Comparison of ENCODE assay signal across 18 mouse cellular contexts in genomic region chr1:75581936-75582624, GRCm38 (mm10). TPM values are rescaled to one million over a fixed set of nuclear protein-coding genes. Genes with fewer than 3 reads are reported as not detected.
DNase-seq lines count a peak whose midpoint lies in the region; ATAC-seq and TF ChIP-seq lines count a peak whose summit lies in the region.
"Had no signal": no experiment of that assay in that cellular context is flagged by ENCODE, and none has a peak within 500 bp of the region (broad histone marks: within the 10 kb centered on the region; RNA-seq: fewer than 3 reads in every experiment).

No protein-coding gene starts in this region.

- H3K27ac ChIP-seq in forebrain, postnatal 0 days (ENCODE audit: low read depth, low read length), result peak overlapping the region; percentile 83
- peak overlapping the region; percentile 43; the same call in 1 of the 2 replicates for H3K27ac ChIP-seq in limb, embryonic 11.5 days (replicated peaks; ENCODE audit: low read depth, low read length)
- H3K27ac ChIP-seq in gastrocnemius, adult 2 months, result no peak overlapping the region
- H3K27ac ChIP-seq: heart, embryonic 13.5 days; neural tube, embryonic 12.5 days had no signal

- no peaks in the 10 kb centered on the region for H3K36me3 ChIP-seq in forebrain, postnatal 0 days (ENCODE audit: insufficient read depth)
- H3K36me3 ChIP-seq in limb, embryonic 11.5 days (ENCODE audit: control insufficient read depth, insufficient read depth, low read length), result no peaks in the 10 kb centered on the region
- H3K36me3 ChIP-seq: G1E; heart, embryonic 13.5 days; neural tube, embryonic 12.5 days had no signal

- intact Hi-C loops in gastrocnemius, adult 2 months (cut with DNase I), result no loop called here

- ATAC-seq in frontal cortex, adult (ENCODE audit: low TSS enrichment), result 0 out of 2 replicates have a peak, but pooled peaks have one; percentile 28
- ATAC-seq in forebrain, postnatal 0 days, result peak; percentile 92
- ATAC-seq in limb, embryonic 11.5 days (ENCODE audit: insufficient number of reproducible peaks, low FRiP score, low TSS enrichment, low read depth), result no peak
- no peak for ATAC-seq in erythroblast, adult 5-6 weeks (replicated peaks; ENCODE audit: low FRiP score, poor library complexity, severe bottlenecking)
- ATAC-seq: activated CD4-positive, CD25-positive, alpha-beta regulatory T cell, adult 4 months; liver, postnatal 0 days had no signal

- 14% methylated on average over 7 of the region's 7 CpGs for WGBS in forebrain, postnatal 0 days
- WGBS in limb, embryonic 11.5 days, result 52% methylated on average over 7 of the region's 7 CpGs

- H3K27me3 ChIP-seq in forebrain, postnatal 0 days (ENCODE audit: insufficient read depth, low read length), result no peaks in the 10 kb centered on the region
- H3K27me3 ChIP-seq in limb, embryonic 11.5 days (ENCODE audit: control insufficient read depth, insufficient read depth, low read length), result no peaks in the 10 kb centered on the region
- H3K27me3 ChIP-seq: heart, embryonic 13.5 days; neural tube, embryonic 12.5 days had no signal

- no peak overlapping the region for H3K9ac ChIP-seq in forebrain, postnatal 0 days
- no peak overlapping the region for H3K9ac ChIP-seq in limb, embryonic 11.5 days (ENCODE audit: low read length)
- H3K9ac ChIP-seq: heart, embryonic 13.5 days; liver, postnatal 0 days; neural tube, embryonic 12.5 days had no signal

- no peaks in the 10 kb centered on the region for H3K9me3 ChIP-seq in forebrain, postnatal 0 days (ENCODE audit: low read length)
- H3K9me3 ChIP-seq in limb, embryonic 11.5 days (ENCODE audit: control insufficient read depth, low read length), result no peaks in the 10 kb centered on the region
- H3K9me3 ChIP-seq: G1E; heart, embryonic 13.5 days; neural tube, embryonic 12.5 days had no signal

- no peak for TF ChIP-seq POLR2A in brain, embryonic 14.5 days (IDR thresholded peaks at IDR 0.05; ENCODE audit: borderline replicate concordance, extremely low read depth, insufficient read depth, insufficient read length, poor library complexity, severe bottlenecking)

- no peak overlapping the region for H3K4me2 ChIP-seq in forebrain, postnatal 0 days (ENCODE audit: low read depth)
- no peak overlapping the region for H3K4me2 ChIP-seq in limb, embryonic 11.5 days (ENCODE audit: low read depth, severe bottlenecking)
- H3K4me2 ChIP-seq: heart, embryonic 13.5 days; neural tube, embryonic 12.5 days had no signal

- no peak for TF ChIP-seq CTCF in brain, embryonic 14.5 days (IDR thresholded peaks at IDR 0.05; ENCODE audit: borderline replicate concordance, extremely low read depth, insufficient read depth, insufficient read length)
- TF ChIP-seq CTCF in forebrain, postnatal 0 days (IDR thresholded peaks at IDR 0.05; ENCODE audit: low read depth), result no peak
- no peak for TF ChIP-seq CTCF in gastrocnemius, adult 2 months (IDR thresholded peaks at IDR 0.05)

- no peak overlapping the region for H3K4me3 ChIP-seq in forebrain, postnatal 0 days (ENCODE audit: low read depth, low read length)
- no peak overlapping the region for H3K4me3 ChIP-seq in limb, embryonic 11.5 days (ENCODE audit: low read depth, low read length)
- H3K4me3 ChIP-seq in gastrocnemius, adult 2 months, result no peak overlapping the region
- H3K4me3 ChIP-seq: heart, embryonic 13.5 days; neural tube, embryonic 12.5 days had no signal

- H3K4me1 ChIP-seq in forebrain, postnatal 0 days (ENCODE audit: insufficient read depth), result no peaks in the 10 kb centered on the region
- no peaks in the 10 kb centered on the region for H3K4me1 ChIP-seq in limb, embryonic 11.5 days (ENCODE audit: control insufficient read depth, insufficient read depth, low read length)
- H3K4me1 ChIP-seq: heart, embryonic 13.5 days; neural tube, embryonic 12.5 days had no signal

- DNase-seq in frontal cortex, postnatal 10 days (ENCODE audit: low spot score in 2 of 2), result no peak
- DNase-seq in brain, embryonic 14.5 days (ENCODE audit: low read depth), result peak; percentile 79
- DNase-seq in forebrain, postnatal 0 days, result peak; percentile 68
- DNase-seq in limb, embryonic 11.5 days (ENCODE audit: low spot score), result no peak
- DNase-seq in layer of hippocampus, postnatal 25 days (ENCODE audit: extremely low spot score in 1 of 2, low spot score in 1 of 2), result no peak
- no peak for DNase-seq in gastrocnemius, adult 2 months
- DNase-seq: cerebellum, postnatal 10 days; kidney, adult 11 months; kidney, postnatal 4 days; liver, postnatal 0 days; right cerebral cortex, postnatal 25 days; thymus, postnatal 14 days had no signal

RNA-seq across cellular contexts. Expression of gene Slc4a3, which starts 36.0 kb away (rescaled TPM):
- 59.4 and 61.2 TPM in 2 replicates for polyA plus RNA-seq in brain, embryonic 14.5 days (2012; rRNA removed)
- total RNA-seq in forebrain, postnatal 0 days (2014; rRNA removed), result 101 and 120 TPM in 2 replicates
- polyA plus RNA-seq in forebrain, postnatal 0 days (2015; fragmentation: Nextera tagmentation; extraction: Ambion mirVana), result 56.0 and 73.0 TPM in 2 replicates
- polyA plus RNA-seq in limb, embryonic 11.5 days (2014; fragmentation: Nextera tagmentation; extraction: Ambion mirVana), result 9.3 and 12.3 TPM in 2 replicates
- total RNA-seq in layer of hippocampus, postnatal 25 days (2021), result 100 to 1,000 TPM; 111 to 114 TPM
- 10 to 100 TPM in 1 of 2 experiments, 1 to 10 TPM in 1; 7.2 to 11.9 TPM for total RNA-seq in gastrocnemius, adult 2 months (2021)
- total RNA-seq in erythroblast, adult 5-6 weeks (2015; ENCODE audit: low replicate concordance), result not detected in 2 replicates
- total RNA-seq in erythroblast, adult 5-6 weeks (2017; ENCODE audit: low replicate concordance), result 0.09 and 1.5 TPM in 2 replicates
- polyA plus RNA-seq: G1E had no signal

Comparison
In these comparisons a context has a peak if more than half of its experiments do, and no peak if none do; other contexts are left out.
1. ATAC-seq: peak in frontal cortex, adult (single experiment) and forebrain, postnatal 0 days (single experiment); none in limb, embryonic 11.5 days (single experiment) and erythroblast, adult 5-6 weeks (single experiment).
2. DNase-seq: peak in brain, embryonic 14.5 days (single experiment) and forebrain, postnatal 0 days (single experiment); none in frontal cortex, postnatal 10 days (0 of 2), limb, embryonic 11.5 days (single experiment), layer of hippocampus, postnatal 25 days (0 of 2) and gastrocnemius, adult 2 months (single experiment).